11 mouse cellular contexts compared by ENCODE assay signal in the genomic region with DNA sequence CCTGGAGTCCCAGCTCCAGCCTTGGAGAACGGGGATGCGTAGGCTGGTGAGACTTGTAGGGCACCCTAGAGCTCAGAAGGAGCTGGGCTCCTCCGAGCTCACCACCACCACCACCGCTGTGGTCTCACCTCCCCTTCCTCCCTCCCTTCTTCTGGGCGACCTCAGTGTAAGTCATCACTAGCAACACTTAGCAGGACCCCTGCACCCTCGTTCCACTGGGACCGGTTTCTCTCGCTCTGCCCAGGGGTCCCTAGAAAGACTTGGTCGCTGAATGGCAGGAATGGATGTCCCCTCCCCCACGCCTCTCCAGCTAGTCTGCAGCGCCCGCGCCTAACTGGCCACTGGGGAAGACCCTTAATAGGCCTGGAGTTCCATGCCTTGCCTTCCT. TPM values are rescaled to one million over a fixed set of nuclear protein-coding genes. Genes with fewer than 3 reads are reported as not detected.
DNase-seq lines count a peak whose midpoint lies in the region; ATAC-seq and TF ChIP-seq lines count a peak whose summit lies in the region.
"Had no signal": no experiment of that assay in that cellular context is flagged by ENCODE, and none has a peak within 500 bp of the region (broad histone marks: within the 10 kb centered on the region; RNA-seq: fewer than 3 reads in every experiment).

No protein-coding gene starts in this region.

- no peak for ATAC-seq in heart, embryonic 16.5 days (replicated peaks; ENCODE audit: extremely low read depth, insufficient read depth, low FRiP score)
- peak; percentile 49 for ATAC-seq in hindbrain, embryonic 11.5 days (ENCODE audit: low FRiP score)
- peak; percentile 17; the same call in 1 of the 2 replicates for ATAC-seq in midbrain, postnatal 0 days (ENCODE audit: low FRiP score)
- no peak for ATAC-seq in megakaryocyte progenitor cell, adult 5-6 weeks (replicated peaks; ENCODE audit: poor library complexity)

- no peak for DNase-seq in heart, postnatal 36 days
- DNase-seq in cerebellum, adult 9-10 months, result peak; percentile 75
- DNase-seq in hindbrain, embryonic 11.5 days (ENCODE audit: low spot score), result peak; percentile 80
- peak; percentile 50 for DNase-seq in midbrain, postnatal 0 days (ENCODE audit: low spot score)
- no peak for DNase-seq in urinary bladder, postnatal 4 days (ENCODE audit: low spot score in 2 of 2)
- no peak for DNase-seq in lung, postnatal 10 days

- H3K4me1 ChIP-seq in heart, embryonic 16.5 days (ENCODE audit: control insufficient read depth, insufficient read depth, low read length), result peaks cover 8% of the 10 kb centered on the region
- H3K4me1 ChIP-seq in hindbrain, embryonic 11.5 days (replicated peaks; ENCODE audit: control insufficient read depth, insufficient read depth, low read length), result peaks cover 10% of the 10 kb centered on the region; the same call in 1 of the 2 replicates
- H3K4me1 ChIP-seq in midbrain, postnatal 0 days (ENCODE audit: insufficient read depth, low read length), result peaks cover 16% of the 10 kb centered on the region; the same call in 1 of the 2 replicates
- H3K4me1 ChIP-seq: liver, embryonic 15.5 days had no signal

- no peak overlapping the region for H3K9ac ChIP-seq in heart, embryonic 16.5 days (ENCODE audit: low read length)
- peak overlapping the region; percentile 77 for H3K9ac ChIP-seq in hindbrain, embryonic 11.5 days (ENCODE audit: low read depth, low read length)
- peak overlapping the region; percentile 78 for H3K9ac ChIP-seq in midbrain, postnatal 0 days (replicated peaks; ENCODE audit: low read length, poor library complexity, severe bottlenecking)
- H3K9ac ChIP-seq: liver, embryonic 15.5 days had no signal

- WGBS in heart, embryonic 16.5 days, result 1% methylated on average over 12 of the region's 13 CpGs
- WGBS in hindbrain, embryonic 11.5 days, result under 1% methylated on average over 12 of the region's 13 CpGs
- 1% methylated on average over 12 of the region's 13 CpGs for WGBS in midbrain, postnatal 0 days

- no peaks in the 10 kb centered on the region for H3K9me3 ChIP-seq in heart, embryonic 16.5 days (replicated peaks; ENCODE audit: control insufficient read depth, low read length)
- H3K9me3 ChIP-seq in hindbrain, embryonic 11.5 days (ENCODE audit: control insufficient read depth, low read length), result no peaks in the 10 kb centered on the region
- H3K9me3 ChIP-seq in midbrain, postnatal 0 days (ENCODE audit: low read length), result no peaks in the 10 kb centered on the region
- H3K9me3 ChIP-seq: liver, embryonic 15.5 days had no signal

- H3K27me3 ChIP-seq in heart, embryonic 16.5 days (ENCODE audit: control insufficient read depth, insufficient read depth, low read length), result peaks cover 64% of the 10 kb centered on the region
- H3K27me3 ChIP-seq in hindbrain, embryonic 11.5 days (ENCODE audit: control insufficient read depth, insufficient read depth, low read length), result peaks cover 30% of the 10 kb centered on the region
- no peaks in the 10 kb centered on the region for H3K27me3 ChIP-seq in midbrain, postnatal 0 days (ENCODE audit: insufficient read depth, low read length)

- peak overlapping the region; percentile 62 for H3K4me2 ChIP-seq in heart, embryonic 16.5 days (ENCODE audit: low read depth, low read length)
- H3K4me2 ChIP-seq in hindbrain, embryonic 11.5 days (replicated peaks; ENCODE audit: low read depth, low read length), result peak overlapping the region; percentile 76
- H3K4me2 ChIP-seq in midbrain, postnatal 0 days (ENCODE audit: low read depth, low read length, poor library complexity, severe bottlenecking), result peak overlapping the region; percentile 97
- H3K4me2 ChIP-seq: liver, embryonic 15.5 days had no signal

- H3K27ac ChIP-seq in heart, embryonic 16.5 days (ENCODE audit: low read length), result no peak overlapping the region
- H3K27ac ChIP-seq in hindbrain, embryonic 11.5 days (ENCODE audit: low read depth, low read length), result peak overlapping the region; percentile 96
- peak overlapping the region; percentile 94 for H3K27ac ChIP-seq in midbrain, postnatal 0 days (ENCODE audit: low read depth, low read length)
- H3K27ac ChIP-seq: liver, embryonic 15.5 days had no signal

- peak overlapping the region; percentile 45 for H3K4me3 ChIP-seq in heart, embryonic 16.5 days (ENCODE audit: low read length)
- peak overlapping the region; percentile 58 for H3K4me3 ChIP-seq in hindbrain, embryonic 11.5 days (ENCODE audit: low read depth, low read length)
- peak overlapping the region; percentile 88 for H3K4me3 ChIP-seq in midbrain, postnatal 0 days (ENCODE audit: low read depth, low read length)
- H3K4me3 ChIP-seq: liver, embryonic 15.5 days had no signal

- TF ChIP-seq CTCF in midbrain, postnatal 0 days (IDR thresholded peaks at IDR 0.05), result no peak

- intact Hi-C loops in heart, postnatal 36 days (cut with DNase I), result loop anchor here (2.0 kb wide), 1 partner anchor 65 kb away; no protein-coding TSS in a partner anchor

- no peaks in the 10 kb centered on the region for H3K36me3 ChIP-seq in heart, embryonic 16.5 days (ENCODE audit: control insufficient read depth, insufficient read depth)
- no peaks in the 10 kb centered on the region for H3K36me3 ChIP-seq in hindbrain, embryonic 11.5 days (ENCODE audit: control insufficient read depth, insufficient read depth, low read length)
- no peaks in the 10 kb centered on the region for H3K36me3 ChIP-seq in midbrain, postnatal 0 days (ENCODE audit: insufficient read depth, low read length)
- H3K36me3 ChIP-seq: liver, embryonic 15.5 days had no signal

RNA-seq across cellular contexts. Expression of a gene that starts 1.6 kb away (rescaled TPM):
- 0.09 and 0.16 TPM in 2 replicates for polyA plus RNA-seq in heart, embryonic 16.5 days (2015; fragmentation: Nextera tagmentation; extraction: Ambion mirVana)
- total RNA-seq in heart, postnatal 36 days (2021), result under 1 TPM; 0.11 to 0.14 TPM
- 11.7 and 12.6 TPM in 2 replicates for polyA plus RNA-seq in hindbrain, embryonic 11.5 days (2014; fragmentation: Nextera tagmentation; extraction: Ambion mirVana)
- total RNA-seq in midbrain, postnatal 0 days (2014; rRNA removed), result 41.2 and 60.3 TPM in 2 replicates
- 72.5 and 73.3 TPM in 2 replicates for polyA plus RNA-seq in midbrain, postnatal 0 days (2015; fragmentation: Nextera tagmentation; extraction: Ambion mirVana)
- total RNA-seq in megakaryocyte progenitor cell, adult 5-6 weeks (2015), result not detected in 2 replicates
- total RNA-seq in megakaryocyte progenitor cell, adult 5-6 weeks (2017), result not detected in 2 replicates
- total RNA-seq: CH12.LX; common myeloid progenitor, adult 5-6 weeks had no signal

Comparison
In these comparisons a context has a peak if more than half of its experiments do, and no peak if none do; other contexts are left out.
1. ATAC-seq: peak in hindbrain, embryonic 11.5 days (single experiment) and midbrain, postnatal 0 days (single experiment); none in heart, embryonic 16.5 days (single experiment) and megakaryocyte progenitor cell, adult 5-6 weeks (single experiment).
2. DNase-seq: peak in cerebellum, adult 9-10 months (single experiment), hindbrain, embryonic 11.5 days (single experiment) and midbrain, postnatal 0 days (single experiment); none in heart, postnatal 36 days (0 of 2), urinary bladder, postnatal 4 days (0 of 2) and lung, postnatal 10 days (single experiment).
3. RNA of a gene that starts 1.6 kb away (total RNA-seq): 41.2 to 60.3 TPM in midbrain, postnatal 0 days; 0.11 to 0.14 TPM in heart, postnatal 36 days and not detected in megakaryocyte progenitor cell, adult 5-6 weeks; every median in the first group is over 10 times any median in the second.
4. Peak in every context shown above with its lines, with median percentiles within 50 percentile points of each other: H3K4me2 ChIP-seq and H3K4me3 ChIP-seq.